11 mouse cellular contexts compared by ENCODE assay signal in the genomic region with DNA sequence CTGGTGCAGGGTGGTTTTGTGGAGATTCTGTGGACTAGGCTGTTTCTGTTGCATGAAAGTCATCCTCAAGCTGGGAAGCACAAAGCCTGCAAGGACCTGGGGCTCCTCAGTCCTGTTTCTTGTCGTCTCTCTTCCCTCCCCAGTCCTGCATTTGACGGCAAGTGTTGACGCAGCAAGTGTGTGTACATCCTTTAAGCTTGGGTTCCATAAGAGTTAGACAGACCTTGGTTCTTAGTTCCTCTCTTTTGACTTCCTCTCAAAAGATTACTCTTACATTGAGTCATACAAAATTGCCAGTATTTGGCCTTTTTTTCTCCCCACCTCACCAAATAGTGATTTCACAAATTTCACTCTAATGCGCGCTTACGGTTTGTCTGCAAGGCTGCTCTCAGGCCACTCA.
"Had no signal": no experiment of that assay in that cellular context is flagged by ENCODE, and none has a peak within 500 bp of the region (broad histone marks: within the 10 kb centered on the region; RNA-seq: fewer than 3 reads in every experiment).

No protein-coding gene starts in this region.

- H3K4me2 ChIP-seq: limb, embryonic 13.5 days; liver, embryonic 13.5 days; lung, embryonic 14.5 days; midbrain, embryonic 13.5 days; neural tube, embryonic 12.5 days; neural tube, embryonic 15.5 days; stomach, embryonic 15.5 days had no signal

- H3K36me3 ChIP-seq: midbrain, embryonic 13.5 days; neural tube, embryonic 12.5 days; neural tube, embryonic 15.5 days; stomach, embryonic 15.5 days had no signal

- H3K4me1 ChIP-seq: limb, embryonic 13.5 days; midbrain, embryonic 13.5 days; neural tube, embryonic 12.5 days; neural tube, embryonic 15.5 days had no signal

- H3K4me3 ChIP-seq: limb, embryonic 10.5 days; limb, embryonic 13.5 days; liver, embryonic 13.5 days; midbrain, embryonic 13.5 days; neural tube, embryonic 12.5 days; neural tube, embryonic 15.5 days; stomach, embryonic 15.5 days had no signal

- ATAC-seq: inflammation-experienced regulatory T-cells, adult 6 months; lung, postnatal 0 days; midbrain, embryonic 13.5 days had no signal

- H3K27ac ChIP-seq: limb, embryonic 10.5 days; limb, embryonic 13.5 days; liver, embryonic 13.5 days; midbrain, embryonic 13.5 days; neural tube, embryonic 12.5 days; neural tube, embryonic 15.5 days; stomach, embryonic 15.5 days had no signal

- H3K9ac ChIP-seq: limb, embryonic 13.5 days; liver, embryonic 13.5 days; lung, embryonic 14.5 days; midbrain, embryonic 13.5 days; neural tube, embryonic 12.5 days; neural tube, embryonic 15.5 days; stomach, embryonic 15.5 days had no signal

- H3K27me3 ChIP-seq: limb, embryonic 13.5 days; liver, embryonic 13.5 days; midbrain, embryonic 13.5 days; neural tube, embryonic 12.5 days; neural tube, embryonic 15.5 days; stomach, embryonic 15.5 days had no signal

- DNase-seq: liver, embryonic 13.5 days; right cerebral cortex, postnatal 25 days had no signal

- H3K9me3 ChIP-seq: limb, embryonic 13.5 days; liver, embryonic 13.5 days; midbrain, embryonic 13.5 days; neural tube, embryonic 12.5 days; neural tube, embryonic 15.5 days; stomach, embryonic 15.5 days had no signal
